Mouse (Mus musculus) forebrain, embryonic 14.5 days (tissue): ENCODE measurements at regions not wholly inside any gene's neighbourhood (a gene's known extent, or its start where the extent isn't known, plus 50 kb on each side); places are given as distances from the start of the nearest gene placed in this dataset.
"Not testable (repeated sequence)": the region's sequence is repeated elsewhere in the genome, so short reads cannot be mapped to it uniquely, and the experiment has no call there.

Experiments
- ATAC-seq: fragments of 200-750 bp; cut with Nextera tagmentation; 2 replicates; pipeline ENCODE4 v1.8.0; 2017; ENCODE audit warnings: mild to moderate bottlenecking, moderate library complexity
- DNase-seq: peaks from one replicate; pipeline ENCODE4 v3.0.0-alpha.2; 2015; ENCODE audit warnings: low spot score
- H3K27ac ChIP-seq: fragments of 300-500 bp; sonication (generic); 2 replicates; pipeline ENCODE4 v1.5.1; 2014; ENCODE audit warnings: low read depth, mild to moderate bottlenecking, control low read depth, low read length, moderate library complexity
- H3K27me3 ChIP-seq: fragments of 300-500 bp; sonication (generic); replicated peaks from 2 replicates; pipeline ENCODE4 v1.6.1; 2014; ENCODE audit warnings: low read length, control low read depth, mixed read lengths; ENCODE audit not compliant: control insufficient read depth, insufficient read depth
- H3K36me3 ChIP-seq: fragments of 300-500 bp; sonication (generic); 2 replicates; pipeline ENCODE4 v1.6.1; 2014; ENCODE audit warnings: low read length, control low read depth; ENCODE audit not compliant: control insufficient read depth, insufficient read depth
- H3K4me1 ChIP-seq: fragments of 300-500 bp; sonication (generic); 2 replicates; pipeline ENCODE4 v1.6.1; 2014; ENCODE audit warnings: antibody characterized with exemption, low read length, control low read depth; ENCODE audit not compliant: control insufficient read depth, insufficient read depth
- H3K4me2 ChIP-seq: fragments of 300-500 bp; sonication (generic); 2 replicates; pipeline ENCODE4 v1.6.1; 2014; ENCODE audit warnings: mild to moderate bottlenecking, control low read depth, low read length
- H3K4me3 ChIP-seq: fragments of 300-500 bp; sonication (generic); 2 replicates; pipeline ENCODE4 v1.5.1; 2014; ENCODE audit warnings: low read depth, low read length, control low read depth
- H3K9ac ChIP-seq: fragments of 300-500 bp; sonication (generic); 2 replicates; pipeline ENCODE4 v1.6.1; 2014; ENCODE audit warnings: mild to moderate bottlenecking, low read length, control low read depth, moderate library complexity
- H3K9me3 ChIP-seq: fragments of 300-500 bp; sonication (generic); replicated peaks from 2 replicates; pipeline ENCODE4 v1.6.1; 2016; ENCODE audit warnings: low read length, control low read depth, mixed read lengths; ENCODE audit not compliant: control insufficient read depth
- WGBS: fragments of 180-500 bp; shearing (Covaris S2); extraction: QIAGEN DNeasy Blood & Tissue Kit; methylation state at CpG from one replicate; pipeline ENCODE4 v1.1.7; 2014; 5-methylcytosine and 5-hydroxymethylcytosine counted together

DNA sequence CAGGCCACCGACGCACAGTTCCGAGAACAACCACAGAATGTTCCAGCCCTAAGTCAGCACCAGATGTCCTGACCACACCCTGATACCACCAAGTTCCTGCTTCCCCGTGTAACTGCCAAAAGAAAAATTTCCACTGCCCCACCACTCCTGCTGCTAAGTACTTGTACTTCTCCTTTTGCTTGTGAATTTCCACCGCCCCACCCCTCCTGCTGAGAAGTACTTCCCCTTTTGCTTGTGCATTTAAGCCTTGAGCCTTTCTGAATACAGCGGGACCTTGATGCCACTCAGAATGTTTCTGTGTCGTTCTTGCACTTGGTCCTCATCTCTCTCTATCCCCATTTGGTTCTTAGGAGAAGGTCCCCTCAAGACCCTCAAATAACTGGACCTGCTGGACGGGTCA is 100.8 kb upstream of the Plcb4 start:
- H3K27me3 ChIP-seq, DNase-seq, H3K27ac ChIP-seq, H3K9me3 ChIP-seq, ATAC-seq, H3K4me3 ChIP-seq, H3K4me1 ChIP-seq, H3K9ac ChIP-seq, H3K4me2 ChIP-seq, H3K36me3 ChIP-seq: not testable (repeated sequence)
- 94% methylated on average over 8 of the region's 8 CpGs for WGBS

DNA sequence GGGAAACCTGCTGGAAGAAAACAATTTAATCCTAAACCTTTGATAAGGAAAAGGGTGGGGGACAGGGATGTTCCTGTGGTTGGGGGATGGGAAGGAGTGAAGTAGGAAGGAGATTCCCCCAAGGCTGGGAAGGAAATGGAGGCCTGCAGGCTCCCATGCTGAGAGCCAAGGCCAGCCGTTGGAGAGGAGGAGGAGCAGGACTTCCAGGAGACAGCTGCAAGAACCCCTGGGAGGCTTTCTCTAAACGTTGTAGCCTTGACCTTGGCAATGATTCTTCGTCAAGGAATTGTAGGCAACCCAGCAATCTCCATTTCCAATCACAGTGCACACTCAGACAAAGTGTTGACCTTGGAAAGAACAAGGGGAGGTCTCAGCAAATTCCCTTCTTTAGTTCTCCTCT is 99.5 kb upstream of the Plcb4 start:
- 68% methylated on average over 3 of the region's 3 CpGs for WGBS
- Histone ChIP-seq H3K4me3 (no peak overlapping the region), H3K4me2 (no peak overlapping the region), H3K9ac (no peak overlapping the region), H3K36me3 (no peaks in the 10 kb centered on the region), H3K27me3 (no peaks in the 10 kb centered on the region), H3K27ac (no peak overlapping the region), H3K9me3 (no peaks in the 10 kb centered on the region), H3K4me1 (no peaks in the 10 kb centered on the region)
- no peak for DNase-seq
- no peak for ATAC-seq

DNA sequence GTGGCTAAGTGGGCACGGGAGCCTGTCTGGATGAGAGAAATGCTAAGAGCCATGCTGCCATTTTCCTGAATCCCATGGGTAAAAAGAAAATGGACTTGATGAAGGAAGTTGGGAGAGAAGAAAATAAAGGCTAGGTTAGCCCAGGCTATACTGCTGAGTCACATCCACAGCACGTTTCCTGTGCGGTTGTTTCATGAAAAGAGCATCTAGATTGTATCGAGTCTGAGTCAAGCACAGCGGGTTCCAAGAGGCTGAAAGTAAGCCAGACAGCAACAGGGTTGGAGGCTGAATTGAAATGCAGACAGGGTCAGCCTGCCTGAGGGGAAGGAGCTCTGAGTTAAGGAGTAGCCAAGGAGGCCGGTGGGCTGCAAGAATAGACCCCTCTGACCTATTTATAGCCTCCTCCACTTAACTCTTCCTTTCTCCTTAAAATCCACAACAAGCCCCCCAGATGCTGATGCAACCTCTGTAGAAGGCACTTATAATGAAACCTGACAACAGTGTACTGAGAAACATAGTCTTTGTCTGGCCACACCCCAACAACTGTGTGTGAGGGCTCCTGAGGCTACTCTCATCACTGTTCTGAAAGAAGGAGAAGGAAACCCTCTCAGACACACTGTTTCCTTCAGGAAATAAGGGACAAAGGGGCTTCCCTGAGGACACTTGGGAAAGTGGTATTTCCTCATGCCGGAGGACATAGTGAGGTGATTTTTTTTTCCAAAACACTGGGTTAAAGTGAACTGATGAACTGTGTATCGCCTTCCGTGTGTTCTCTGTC is 98.7 kb upstream of the Plcb4 start:
- 83% methylated on average over 9 of the region's 9 CpGs for WGBS
- no peak overlapping the region for H3K9ac ChIP-seq
- H3K4me1 ChIP-seq: no peaks in the 10 kb centered on the region
- no peaks in the 10 kb centered on the region for H3K9me3 ChIP-seq
- H3K4me3 ChIP-seq: no peak overlapping the region
- H3K36me3 ChIP-seq: no peaks in the 10 kb centered on the region
- no peak overlapping the region for H3K27ac ChIP-seq
- no peaks in the 10 kb centered on the region for H3K27me3 ChIP-seq
- DNase-seq (no peak), ATAC-seq (no peak)
- no peak overlapping the region for H3K4me2 ChIP-seq

DNA sequence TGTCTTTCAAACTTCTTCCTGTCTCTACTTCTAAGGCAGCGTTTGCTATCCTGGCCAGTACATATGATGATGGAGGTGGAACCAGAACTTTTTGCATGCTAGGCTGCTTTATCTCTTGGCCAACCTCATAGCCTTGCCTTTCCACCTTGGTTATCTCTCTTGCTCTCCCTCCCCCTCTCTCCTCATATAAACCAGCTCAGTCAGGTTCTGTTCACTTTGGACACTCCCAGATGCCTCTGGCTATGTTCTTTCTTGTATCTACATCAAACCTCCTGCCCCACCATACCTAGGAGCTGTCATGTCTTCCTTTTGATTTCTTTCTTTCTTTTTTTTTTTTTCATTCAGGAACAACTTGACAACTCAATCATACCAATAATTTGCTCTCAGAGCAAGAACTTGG is 98.0 kb upstream of the Plcb4 start:
- 92% methylated on average over 1 of the region's 1 CpGs for WGBS
- Histone ChIP-seq H3K9ac (no peak overlapping the region), H3K27me3 (no peaks in the 10 kb centered on the region), H3K36me3 (no peaks in the 10 kb centered on the region), H3K4me1 (no peaks in the 10 kb centered on the region), H3K9me3 (no peaks in the 10 kb centered on the region), H3K27ac (no peak overlapping the region), H3K4me3 (no peak overlapping the region), H3K4me2 (no peak overlapping the region)
- no peak for DNase-seq
- ATAC-seq: no peak

DNA sequence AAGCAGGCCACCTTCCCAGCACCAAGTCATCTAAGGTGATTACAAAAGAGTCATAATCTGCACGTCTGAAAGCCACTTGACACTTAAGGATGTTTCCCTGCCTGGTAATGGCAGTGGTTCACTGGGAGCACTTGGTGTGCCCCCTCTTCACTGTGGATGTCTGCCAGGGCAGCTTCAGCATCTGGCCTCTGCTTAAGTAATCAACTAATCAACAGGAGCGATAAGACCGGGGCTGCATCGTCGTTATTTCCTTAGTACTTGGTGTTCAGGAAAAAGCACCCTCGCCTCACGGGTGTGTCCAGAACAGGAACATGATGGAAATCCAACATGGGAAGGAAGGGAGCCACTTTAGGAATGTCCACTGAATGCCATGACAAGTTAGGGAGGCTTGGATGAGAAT is 97.1 kb upstream of the Plcb4 start:
- no peaks in the 10 kb centered on the region for H3K9me3 ChIP-seq
- H3K27ac ChIP-seq: no peak overlapping the region
- no peak overlapping the region for H3K4me2 ChIP-seq
- H3K9ac ChIP-seq: no peak overlapping the region
- WGBS: 65% methylated on average over 7 of the region's 7 CpGs
- H3K4me3 ChIP-seq: no peak overlapping the region
- H3K36me3 ChIP-seq: no peaks in the 10 kb centered on the region
- H3K4me1 ChIP-seq: no peaks in the 10 kb centered on the region
- no peak for DNase-seq
- ATAC-seq: no peak
- H3K27me3 ChIP-seq: no peaks in the 10 kb centered on the region

DNA sequence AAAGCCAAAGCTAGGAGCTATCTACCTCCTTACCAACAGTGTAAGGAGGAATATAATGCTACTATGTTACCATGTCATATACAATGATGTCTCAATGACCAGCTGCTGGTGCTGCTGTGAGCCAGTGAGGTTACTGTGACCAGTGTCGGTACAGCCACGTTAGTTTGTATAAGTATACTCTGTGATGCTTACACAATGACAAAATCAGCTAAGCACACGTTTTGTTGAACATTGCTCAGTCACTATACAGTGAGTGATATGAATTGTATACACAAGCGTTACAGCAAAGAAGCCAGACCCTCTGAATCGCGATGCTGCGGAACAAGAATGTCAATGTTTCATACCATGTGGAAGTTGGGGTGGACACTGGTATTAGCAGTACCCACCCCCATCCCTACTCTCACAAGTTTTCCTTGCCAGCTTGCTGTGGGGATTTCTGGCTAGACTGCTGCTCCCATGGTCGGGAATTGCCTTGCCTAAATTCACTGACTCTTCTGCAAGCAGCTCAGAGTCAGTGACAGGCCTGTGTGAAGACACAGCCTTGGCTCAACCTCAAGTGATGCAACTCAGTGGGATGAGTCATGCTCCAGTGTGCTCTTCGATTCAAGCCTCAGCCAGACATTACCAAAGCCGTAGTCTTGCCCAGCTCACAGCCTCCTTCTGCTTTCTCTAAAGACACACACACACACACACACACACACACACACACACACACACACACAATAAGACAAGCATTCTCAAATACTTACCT is 96.5 kb upstream of the Plcb4 start:
- Histone ChIP-seq H3K9ac (no peak overlapping the region), H3K4me2 (no peak overlapping the region), H3K9me3 (no peaks in the 10 kb centered on the region), H3K27me3 (no peaks in the 10 kb centered on the region), H3K27ac (no peak overlapping the region), H3K4me1 (no peaks in the 10 kb centered on the region), H3K36me3 (no peaks in the 10 kb centered on the region), H3K4me3 (no peak overlapping the region)
- DNase-seq (no peak), ATAC-seq (no peak)
- 81% methylated on average over 10 of the region's 10 CpGs for WGBS

DNA sequence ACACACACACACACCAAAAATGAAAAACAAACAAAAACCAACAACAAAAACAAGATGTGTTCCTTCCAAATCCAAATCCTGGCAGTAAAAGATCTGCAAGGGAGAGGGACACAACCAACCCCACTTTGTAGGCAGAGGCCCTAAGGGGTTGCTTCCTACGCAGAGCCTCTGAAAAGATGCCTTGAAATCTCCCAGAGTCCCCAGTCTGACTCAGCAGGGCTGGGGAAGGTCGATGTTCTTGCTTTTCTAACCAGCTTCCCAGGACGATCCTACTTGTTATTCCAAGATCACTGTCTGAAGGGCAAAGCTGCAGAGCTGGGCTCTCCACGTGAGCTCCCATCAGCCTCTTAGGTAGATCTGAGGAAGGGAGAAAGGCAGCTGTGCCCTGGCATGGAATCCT is 94.6 kb upstream of the Plcb4 start:
- no peak overlapping the region for H3K4me2 ChIP-seq
- H3K27ac ChIP-seq: no peak overlapping the region
- H3K4me1 ChIP-seq: no peaks in the 10 kb centered on the region
- H3K9ac ChIP-seq: no peak overlapping the region
- WGBS: 70% methylated on average over 4 of the region's 4 CpGs
- no peaks in the 10 kb centered on the region for H3K9me3 ChIP-seq
- H3K4me3 ChIP-seq: no peak overlapping the region
- no peak for ATAC-seq
- no peaks in the 10 kb centered on the region for H3K36me3 ChIP-seq
- no peak for DNase-seq
- H3K27me3 ChIP-seq: no peaks in the 10 kb centered on the region

DNA sequence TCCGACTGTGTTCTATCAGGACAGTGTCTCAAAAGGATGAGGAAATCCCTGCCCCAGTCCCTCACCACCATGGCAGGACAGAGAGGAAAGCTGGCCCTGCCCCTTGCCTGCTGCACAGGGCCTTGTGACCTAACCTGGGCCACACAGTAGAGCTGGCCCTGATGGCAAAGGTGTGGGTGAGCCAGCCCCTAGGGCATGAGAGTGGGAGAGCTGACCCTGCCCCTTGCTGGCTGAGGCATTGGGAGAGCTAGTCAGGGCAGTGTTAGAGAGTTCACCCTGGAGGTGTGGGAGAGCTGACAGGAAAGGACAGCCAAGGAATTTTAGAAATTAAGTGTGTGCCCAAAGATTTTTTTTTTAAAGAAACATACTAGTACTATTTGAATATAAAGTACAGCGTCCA is 90.5 kb upstream of the Plcb4 start:
- H3K27ac ChIP-seq: no peak overlapping the region
- no peak overlapping the region for H3K9ac ChIP-seq
- 91% methylated on average over 2 of the region's 2 CpGs for WGBS
- ATAC-seq (no peak), DNase-seq (no peak)
- H3K27me3 ChIP-seq: no peaks in the 10 kb centered on the region
- no peaks in the 10 kb centered on the region for H3K9me3 ChIP-seq
- H3K36me3 ChIP-seq: no peaks in the 10 kb centered on the region
- H3K4me2 ChIP-seq: no peak overlapping the region
- H3K4me3 ChIP-seq: no peak overlapping the region
- no peaks in the 10 kb centered on the region for H3K4me1 ChIP-seq

DNA sequence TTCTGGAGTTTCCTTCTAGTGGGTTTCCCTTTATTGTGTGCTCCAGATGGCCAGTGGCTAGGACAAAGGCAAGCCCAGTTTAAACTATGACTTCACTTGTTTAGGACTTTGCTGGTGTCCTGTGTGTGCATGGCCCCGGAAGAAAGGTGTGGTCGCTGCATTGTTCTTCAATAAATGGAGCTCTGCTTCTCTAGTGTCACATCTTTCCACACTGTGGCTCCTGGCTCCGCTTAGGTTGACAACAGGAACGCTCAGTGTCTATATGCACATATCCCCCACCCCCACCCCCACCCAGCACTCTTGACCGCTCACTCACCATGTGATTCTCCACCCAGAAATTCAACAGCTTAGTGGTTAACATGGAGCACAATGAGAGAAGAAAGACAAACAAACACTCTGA is 87.2 kb upstream of the Plcb4 start:
- Histone ChIP-seq H3K4me3 (no peak overlapping the region), H3K4me1 (no peaks in the 10 kb centered on the region), H3K4me2 (no peak overlapping the region), H3K36me3 (no peaks in the 10 kb centered on the region), H3K9ac (no peak overlapping the region), H3K27ac (no peak overlapping the region), H3K9me3 (no peaks in the 10 kb centered on the region), H3K27me3 (no peaks in the 10 kb centered on the region)
- DNase-seq: no peak
- no peak for ATAC-seq
- 87% methylated on average over 5 of the region's 5 CpGs for WGBS
